8 mouse cellular contexts compared by ENCODE assay signal in the genomic region with DNA sequence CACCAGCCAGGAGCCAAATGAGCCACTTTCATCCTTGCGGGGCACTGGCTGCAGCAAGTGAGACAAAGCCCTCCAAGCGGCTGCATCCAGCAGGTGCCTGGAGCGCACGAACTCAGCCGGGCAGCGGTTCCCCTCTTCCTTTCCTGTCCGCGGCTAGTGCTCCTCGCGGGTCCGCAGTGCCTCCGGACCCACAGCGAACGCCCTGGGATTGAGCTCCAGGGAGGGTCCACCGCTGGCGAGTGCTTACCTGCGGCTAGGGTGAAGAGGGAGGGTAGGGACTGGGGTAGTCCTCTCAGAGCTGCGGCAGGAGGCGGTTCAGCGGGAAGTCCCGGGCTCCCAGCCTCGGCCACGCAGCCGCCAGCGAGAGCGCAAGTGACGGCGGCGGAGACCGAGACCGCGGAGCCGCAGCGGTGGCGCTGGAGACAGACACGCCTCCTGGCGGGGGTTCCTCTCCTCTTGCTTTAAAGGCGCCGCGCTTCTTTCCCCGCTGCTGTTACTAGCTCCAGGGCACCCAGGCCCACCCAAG. TPM values are rescaled to one million over a fixed set of nuclear protein-coding genes. Genes with fewer than 3 reads are reported as not detected.
DNase-seq lines count a peak whose midpoint lies in the region; ATAC-seq and TF ChIP-seq lines count a peak whose summit lies in the region.

TSS of gene Grik2 (minus strand) at position 386 of the 526 bp plus-strand sequence.

- H3K4me3 ChIP-seq in heart, embryonic 13.5 days: peak within 1 kb of the TSS; percentile 65
- peak within 1 kb of the TSS; percentile 78 for H3K4me3 ChIP-seq in layer of hippocampus, adult 2 months
- H3K4me3 ChIP-seq in lung, embryonic 16.5 days (ENCODE audit: low read length): peak within 1 kb of the TSS; percentile 56

- peak; percentile 8; the same call in 1 of the 2 replicates for ATAC-seq in heart, embryonic 13.5 days (ENCODE audit: extremely low read depth, insufficient number of reproducible peaks, low FRiP score, low TSS enrichment)
- ATAC-seq in lung, embryonic 16.5 days (ENCODE audit: low read depth): peak; percentile 59

- H3K27ac ChIP-seq in heart, embryonic 13.5 days (replicated peaks): no peak within 1 kb of the TSS
- peak within 1 kb of the TSS; percentile 97 for H3K27ac ChIP-seq in layer of hippocampus, adult 2 months
- no peak within 1 kb of the TSS for H3K27ac ChIP-seq in lung, embryonic 16.5 days (ENCODE audit: low read length)

- 0 out of 2 replicates have a peak, but pooled peaks cover 7% of the 10 kb centered on the region for H3K4me1 ChIP-seq in heart, embryonic 13.5 days
- H3K4me1 ChIP-seq in lung, embryonic 16.5 days (replicated peaks; ENCODE audit: control insufficient read depth, insufficient read depth, low read length): peaks cover 3% of the 10 kb centered on the region; the same call in 1 of the 2 replicates

- TF ChIP-seq CTCF in layer of hippocampus, adult 2 months (conservative IDR thresholded peaks at IDR 0.05): peak; percentile 77

- peak within 1 kb of the TSS; percentile 81 for H3K4me2 ChIP-seq in heart, embryonic 13.5 days
- peak within 1 kb of the TSS; percentile 86 for H3K4me2 ChIP-seq in lung, embryonic 16.5 days (ENCODE audit: low read depth, low read length)

- DNase-seq in 3134 (ENCODE audit: extremely low read depth, insufficient read length, low spot score): peak; percentile 2
- DNase-seq in adrenal gland, adult 2 months: peak; percentile 16
- DNase-seq in embryo, embryonic 9.5 days (ENCODE audit: extremely low spot score): peak; percentile 77
- peak; percentile 85 to 86 for DNase-seq in layer of hippocampus, adult 2 months (ENCODE audit: low spot score in 2 of 2)
- DNase-seq in right cerebral cortex, postnatal 10 days (ENCODE audit: low spot score in 2 of 2): peak; percentile 90 to 91
- DNase-seq in MN1 (ENCODE audit: low spot score): no peak

- peak within 1 kb of the TSS; percentile 76 for H3K9ac ChIP-seq in heart, embryonic 13.5 days
- peak within 1 kb of the TSS; percentile 41 for H3K9ac ChIP-seq in lung, embryonic 16.5 days (ENCODE audit: low read length)

- WGBS in heart, embryonic 13.5 days: 1% methylated on average over 41 of the region's 41 CpGs
- under 1% methylated on average over 41 of the region's 41 CpGs for WGBS in lung, embryonic 16.5 days

- peaks cover 39% of the 10 kb centered on the region for H3K27me3 ChIP-seq in heart, embryonic 13.5 days (replicated peaks)
- peaks cover 14% of the 10 kb centered on the region for H3K27me3 ChIP-seq in lung, embryonic 16.5 days (ENCODE audit: control insufficient read depth, insufficient read depth, low read depth, low read length)

- H3K9me3 ChIP-seq in heart, embryonic 13.5 days: no peaks in the 10 kb centered on the region
- no peaks in the 10 kb centered on the region for H3K9me3 ChIP-seq in lung, embryonic 16.5 days (ENCODE audit: control insufficient read depth, low read length)

- H3K36me3 ChIP-seq in heart, embryonic 13.5 days: no peaks in the 10 kb centered on the region
- no peaks in the 10 kb centered on the region for H3K36me3 ChIP-seq in lung, embryonic 16.5 days (ENCODE audit: control insufficient read depth, insufficient read depth, low read length)

RNA-seq across cellular contexts. Expression of gene Grik2, which starts in this region (rescaled TPM):
- total RNA-seq in adrenal gland, adult 2 months (2021): 1 to 10 TPM; 1.6 to 1.8 TPM
- 0.34 and 0.47 TPM in 2 replicates for polyA plus RNA-seq in adrenal gland, adult 2 months (2012; rRNA removed)
- 0.68 and 1.2 TPM in 2 replicates for polyA plus RNA-seq in heart, embryonic 13.5 days (2015; fragmentation: Nextera tagmentation; extraction: Ambion mirVana)
- 100 to 1,000 TPM; 101 to 112 TPM for total RNA-seq in layer of hippocampus, adult 2 months (2021)
- 0.64 and 0.74 TPM in 2 replicates for polyA plus RNA-seq in lung, embryonic 16.5 days (2015; fragmentation: Nextera tagmentation; extraction: Ambion mirVana)

Comparison
In these comparisons a context has a peak if more than half of its experiments do, and no peak if none do; other contexts are left out.
1. RNA of gene Grik2 (total RNA-seq): 101 to 112 TPM in layer of hippocampus, adult 2 months; 1.6 to 1.8 TPM in adrenal gland, adult 2 months; every median in the first group is over 10 times any median in the second.
2. Peak in ATAC-seq, H3K4me3 ChIP-seq, H3K9ac ChIP-seq and H3K4me2 ChIP-seq in lung, embryonic 16.5 days; RNA of the gene not detected or under 1 TPM.
3. Peak in every context shown above with its lines, with median percentiles within 50 percentile points of each other: H3K4me3 ChIP-seq.